Mouse (Mus musculus) intestine, embryonic 16.5 days (tissue): ENCODE data around the gene Fbxl17. TPM values are rescaled to one million over a fixed set of nuclear protein-coding genes. Genes with fewer than 3 reads are reported as not detected.

ENCODE experiments used
- ATAC-seq: fragments of 200-750 bp; cut with Nextera tagmentation; 2 replicates; pipeline ENCODE4 v1.8.0; 2017; ENCODE audit warnings: moderate TSS enrichment, moderate library complexity
- H3K27ac ChIP-seq: fragments of 300-500 bp; sonication (generic); 2 replicates; pipeline ENCODE4 v1.5.1; 2014; ENCODE audit warnings: mild to moderate bottlenecking, low read length
- H3K27me3 ChIP-seq: fragments of 300-500 bp; sonication (generic); replicated peaks from 2 replicates; pipeline ENCODE4 v1.6.1; 2014; ENCODE audit warnings: low read length, control low read depth, mixed read lengths; ENCODE audit not compliant: control insufficient read depth, insufficient read depth
- H3K36me3 ChIP-seq: fragments of 300-500 bp; sonication (generic); 2 replicates; pipeline ENCODE4 v1.6.1; 2014; ENCODE audit warnings: low read length, control low read depth; ENCODE audit not compliant: control insufficient read depth, insufficient read depth
- H3K4me1 ChIP-seq: fragments of 300-500 bp; sonication (generic); 2 replicates; pipeline ENCODE4 v1.6.1; 2014; ENCODE audit warnings: low read length, control low read depth, mixed read lengths; ENCODE audit not compliant: control insufficient read depth, insufficient read depth
- H3K4me2 ChIP-seq: fragments of 300-500 bp; sonication (generic); 2 replicates; pipeline ENCODE4 v1.6.1; 2014; ENCODE audit warnings: low read depth, low read length, control low read depth
- H3K4me3 ChIP-seq: fragments of 300-500 bp; sonication (generic); 2 replicates; pipeline ENCODE4 v1.5.1; 2014; ENCODE audit warnings: mild to moderate bottlenecking, low read length
- H3K9ac ChIP-seq: fragments of 300-500 bp; sonication (generic); 2 replicates; pipeline ENCODE4 v1.6.1; 2014; ENCODE audit warnings: low read depth, low read length
- H3K9me3 ChIP-seq: fragments of 300-500 bp; sonication (generic); 2 replicates; pipeline ENCODE4 v1.6.1; 2016; ENCODE audit warnings: low read length, control low read depth; ENCODE audit not compliant: control insufficient read depth
- WGBS: fragments of 180-500 bp; shearing (Covaris S2); extraction: QIAGEN DNeasy Blood & Tissue Kit; methylation state at CpG from one replicate; pipeline ENCODE4 v1.1.7; 2014; 5-methylcytosine and 5-hydroxymethylcytosine counted together
- polyA plus RNA-seq: library from polyadenylated mRNA; unstranded; fragments of >200 nt; fragmentation: Nextera tagmentation; extraction: Ambion mirVana; gene quantifications from 2 replicates; pipeline ENCODE4 v1.2.1, GENCODE M21; 2015

Fbxl17 gene
- polyA plus RNA-seq, 1 experiment from 2014 or later, result 2.3 TPM

DNA sequence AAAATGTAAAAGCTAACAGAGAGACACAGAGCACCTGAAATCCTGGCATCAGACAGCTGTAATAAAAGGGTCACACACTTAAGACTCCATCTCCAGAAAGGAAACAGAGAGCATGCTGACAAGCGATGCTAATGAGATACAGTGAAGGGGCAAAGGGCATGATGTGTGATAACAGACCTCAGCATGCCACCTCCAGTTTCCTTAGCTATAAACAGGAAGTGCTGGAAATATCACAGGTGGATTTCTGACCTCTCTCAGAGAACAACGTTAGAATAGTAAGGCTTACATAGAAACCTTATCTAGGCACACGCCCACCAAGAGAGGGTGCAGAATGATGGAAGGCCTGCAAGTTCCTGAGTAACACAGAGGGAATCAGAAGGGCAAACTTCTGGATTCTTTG lies 88.3 kb downstream of the Fbxl17 start:
- WGBS, result 45% methylated on average over 3 of the region's 3 CpGs
- Histone ChIP-seq H3K4me3 (no peak overlapping the region), H3K9me3 (no peaks in the 10 kb centered on the region), H3K9ac (no peak overlapping the region), H3K27ac (no peak overlapping the region), H3K4me1 (no peaks in the 10 kb centered on the region), H3K36me3 (no peaks in the 10 kb centered on the region), H3K4me2 (no peak overlapping the region), H3K27me3 (no peaks in the 10 kb centered on the region)
- ATAC-seq, result peak; percentile 78

DNA sequence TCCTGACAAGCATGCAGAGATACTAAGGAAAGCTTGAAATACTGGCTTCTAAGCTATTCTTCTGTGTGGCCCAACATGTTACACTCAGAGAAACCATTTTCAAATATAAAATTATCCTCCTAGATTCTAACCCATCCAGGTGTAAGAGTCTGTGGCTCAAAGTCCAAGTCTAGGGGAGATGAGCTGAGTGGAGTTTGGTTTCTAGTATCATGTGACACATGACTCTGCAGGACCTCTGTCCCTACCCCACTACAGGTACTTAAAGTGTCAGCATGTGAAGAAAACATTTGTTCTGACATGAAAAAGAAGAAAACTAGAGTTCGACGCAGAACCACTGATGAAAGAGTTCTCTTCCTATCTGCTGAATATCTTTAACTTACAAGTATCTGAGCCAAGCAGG lies 89.7 kb downstream of the Fbxl17 start:
- H3K27ac ChIP-seq, result 0 out of 2 replicates have a peak overlapping the region, but pooled peaks have one; percentile 17
- 93% methylated on average over 2 of the region's 2 CpGs for WGBS
- no peak overlapping the region for H3K4me2 ChIP-seq
- ATAC-seq, result peak; percentile 65
- H3K9ac ChIP-seq, result no peak overlapping the region
- no peak overlapping the region for H3K4me3 ChIP-seq
- H3K4me1 ChIP-seq, result no peaks in the 10 kb centered on the region
- no peaks in the 10 kb centered on the region for H3K9me3 ChIP-seq
- H3K27me3 ChIP-seq, result no peaks in the 10 kb centered on the region
- no peaks in the 10 kb centered on the region for H3K36me3 ChIP-seq

DNA sequence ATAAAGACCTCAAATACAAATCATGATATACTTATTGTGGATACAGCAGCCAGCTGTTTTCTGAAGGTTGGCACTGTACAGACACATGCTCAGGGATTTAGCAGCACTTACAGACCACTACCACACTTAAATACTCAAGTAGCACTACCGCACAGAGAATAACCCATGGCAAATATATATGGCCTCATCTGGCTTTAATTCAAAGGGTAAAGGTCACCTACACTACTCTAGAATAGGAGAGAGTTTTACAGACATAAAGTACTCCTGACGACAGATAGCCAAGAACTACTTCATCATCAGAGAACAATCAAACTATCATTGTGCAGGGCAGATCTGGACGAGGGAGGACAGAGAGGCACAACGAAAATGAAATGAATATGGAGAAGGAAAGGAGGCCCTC lies 93.9 kb downstream of the Fbxl17 start:
- H3K4me1 ChIP-seq, result peaks cover 12% of the 10 kb centered on the region
- no peaks in the 10 kb centered on the region for H3K36me3 ChIP-seq
- H3K27ac ChIP-seq, result no peak overlapping the region
- ATAC-seq, result no peak
- no peak overlapping the region for H3K9ac ChIP-seq
- no peak overlapping the region for H3K4me2 ChIP-seq
- no peaks in the 10 kb centered on the region for H3K9me3 ChIP-seq
- no peak overlapping the region for H3K4me3 ChIP-seq
- WGBS, result 37% methylated on average over 4 of the region's 4 CpGs
- no peaks in the 10 kb centered on the region for H3K27me3 ChIP-seq

DNA sequence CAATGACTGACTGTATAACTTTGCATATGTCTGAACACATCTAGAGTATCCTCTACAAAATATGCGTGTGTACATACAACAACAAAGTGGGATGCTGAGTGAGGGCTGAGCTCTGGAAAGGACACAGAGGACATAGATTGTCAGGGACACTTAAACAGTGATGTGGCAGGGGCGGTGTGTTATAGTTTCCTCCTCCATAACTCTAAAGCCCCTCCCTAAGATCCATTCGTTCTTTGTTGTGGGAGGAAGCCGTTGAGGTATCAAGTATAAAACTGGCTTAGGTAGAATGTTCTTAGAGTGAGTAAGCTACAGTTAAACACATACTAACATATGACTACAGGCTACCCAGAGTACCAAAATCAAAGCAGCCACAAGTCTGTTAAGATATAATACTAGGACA lies 94.3 kb downstream of the Fbxl17 start:
- H3K4me2 ChIP-seq, result no peak overlapping the region
- H3K4me1 ChIP-seq, result peaks cover 12% of the 10 kb centered on the region
- H3K9me3 ChIP-seq, result no peaks in the 10 kb centered on the region
- no peak for ATAC-seq
- H3K4me3 ChIP-seq, result no peak overlapping the region
- H3K27me3 ChIP-seq, result no peaks in the 10 kb centered on the region
- no peak overlapping the region for H3K27ac ChIP-seq
- no peak overlapping the region for H3K9ac ChIP-seq
- H3K36me3 ChIP-seq, result no peaks in the 10 kb centered on the region
- 74% methylated on average over 4 of the region's 4 CpGs for WGBS

DNA sequence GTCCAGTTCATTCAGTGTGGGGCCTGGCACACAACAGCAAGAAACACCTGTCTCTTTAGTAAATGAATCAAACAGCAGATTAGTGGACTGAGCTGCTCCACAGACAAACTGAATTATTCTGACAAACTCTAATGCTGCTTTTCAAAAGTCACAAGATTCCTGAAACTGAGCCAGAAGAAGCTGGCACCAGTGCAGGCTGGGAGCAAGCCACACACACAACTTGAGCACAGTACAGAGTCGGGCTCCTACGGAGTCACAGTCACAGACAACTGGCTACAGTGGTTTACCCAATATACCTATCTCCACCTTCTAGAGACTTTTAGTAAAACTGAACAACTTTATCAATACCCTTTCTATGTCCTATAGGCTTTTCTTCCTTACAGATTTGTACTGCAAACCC lies 94.8 kb downstream of the Fbxl17 start:
- ATAC-seq, result no peak
- H3K4me1 ChIP-seq, result peaks cover 12% of the 10 kb centered on the region
- no peaks in the 10 kb centered on the region for H3K27me3 ChIP-seq
- H3K9ac ChIP-seq, result no peak overlapping the region
- no peak overlapping the region for H3K4me2 ChIP-seq
- 66% methylated on average over 2 of the region's 2 CpGs for WGBS
- H3K9me3 ChIP-seq, result no peaks in the 10 kb centered on the region
- H3K36me3 ChIP-seq, result no peaks in the 10 kb centered on the region
- H3K27ac ChIP-seq, result no peak overlapping the region
- H3K4me3 ChIP-seq, result no peak overlapping the region

DNA sequence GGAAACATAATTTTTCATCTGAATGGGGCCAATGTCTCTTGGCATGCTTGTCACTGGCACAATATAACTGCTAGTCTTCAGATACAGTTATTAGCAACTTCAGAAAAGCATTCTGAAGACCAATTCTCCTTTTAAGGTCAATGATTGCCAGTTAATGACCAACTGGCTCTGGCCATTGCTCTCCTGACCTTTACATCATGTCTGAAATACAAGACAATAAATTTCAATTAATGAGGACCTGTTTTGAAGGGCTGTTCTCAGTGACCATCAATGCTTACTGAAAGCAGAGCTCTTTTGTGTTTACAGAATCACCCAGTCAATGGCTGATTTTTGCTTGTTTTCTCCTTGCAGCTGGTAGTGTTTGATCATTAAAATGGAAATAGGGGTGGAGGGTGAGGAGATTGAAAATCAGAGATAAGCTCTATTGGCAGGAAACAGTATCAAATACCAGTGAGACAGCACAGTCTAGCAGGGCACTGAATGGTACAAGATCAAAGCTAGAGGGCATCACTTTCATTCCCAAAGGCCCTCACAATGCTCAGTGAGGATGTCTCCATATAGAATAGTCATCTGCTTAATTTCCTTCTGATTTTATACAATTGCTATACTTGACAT lies 95.9 kb downstream of the Fbxl17 start:
- no peaks in the 10 kb centered on the region for H3K9me3 ChIP-seq
- no peak overlapping the region for H3K9ac ChIP-seq
- no peak overlapping the region for H3K4me3 ChIP-seq
- H3K36me3 ChIP-seq, result no peaks in the 10 kb centered on the region
- no peak for ATAC-seq
- peaks cover 12% of the 10 kb centered on the region for H3K4me1 ChIP-seq
- H3K27ac ChIP-seq, result no peak overlapping the region
- H3K27me3 ChIP-seq, result no peaks in the 10 kb centered on the region
- no peak overlapping the region for H3K4me2 ChIP-seq

DNA sequence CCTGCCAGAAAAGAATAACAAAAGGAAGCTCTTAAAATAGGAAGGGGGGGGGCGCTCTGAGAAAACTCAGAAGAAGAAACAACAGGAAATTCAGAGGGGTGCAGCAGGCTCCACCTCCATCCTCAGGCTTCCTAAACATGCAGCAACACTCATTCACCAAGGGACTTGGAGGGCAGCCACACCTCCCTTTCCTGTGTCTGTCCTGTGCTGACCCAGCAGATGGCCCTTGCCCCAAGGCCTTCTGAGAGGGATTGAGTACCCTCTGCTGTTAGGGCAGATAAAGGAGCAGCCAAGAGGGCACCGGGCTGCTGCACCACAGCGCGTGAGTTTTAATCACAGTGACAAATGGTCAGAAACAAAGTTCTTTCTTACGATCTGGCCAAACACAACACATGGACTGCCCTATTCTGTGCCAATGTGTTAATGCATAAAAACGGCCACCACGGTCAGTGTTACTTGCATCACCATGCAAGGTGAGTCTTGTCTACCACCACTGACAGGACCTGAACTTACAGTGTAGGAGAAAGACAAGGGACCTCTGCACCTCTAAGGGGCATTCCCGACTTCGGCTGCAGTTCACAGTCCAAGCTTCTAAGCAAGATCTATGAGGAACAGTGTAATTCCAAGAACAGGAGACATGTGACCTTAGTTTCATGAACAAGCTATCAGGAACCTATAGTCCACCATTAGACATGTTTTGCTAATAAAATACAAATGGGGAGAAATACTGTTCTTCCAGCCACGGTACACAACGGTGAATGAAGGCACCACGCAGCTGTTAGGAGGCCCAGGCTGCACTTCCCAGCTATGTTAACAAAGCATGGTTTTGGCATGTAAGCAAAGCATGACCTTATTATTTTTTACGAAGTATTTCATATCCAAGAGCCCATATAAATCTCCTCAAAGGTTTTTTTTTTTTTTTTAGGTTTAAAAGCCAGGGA lies 96.8 kb downstream of the Fbxl17 start:
- no peaks in the 10 kb centered on the region for H3K27me3 ChIP-seq
- peak; percentile 72 for ATAC-seq
- peak overlapping the region; percentile 41; the same call in 1 of the 2 replicates for H3K27ac ChIP-seq
- 66% methylated on average over 13 of the region's 13 CpGs for WGBS
- H3K9me3 ChIP-seq, result no peaks in the 10 kb centered on the region
- peaks cover 12% of the 10 kb centered on the region for H3K4me1 ChIP-seq
- H3K9ac ChIP-seq, result no peak overlapping the region
- no peak overlapping the region for H3K4me2 ChIP-seq
- H3K36me3 ChIP-seq, result no peaks in the 10 kb centered on the region
- H3K4me3 ChIP-seq, result no peak overlapping the region

DNA sequence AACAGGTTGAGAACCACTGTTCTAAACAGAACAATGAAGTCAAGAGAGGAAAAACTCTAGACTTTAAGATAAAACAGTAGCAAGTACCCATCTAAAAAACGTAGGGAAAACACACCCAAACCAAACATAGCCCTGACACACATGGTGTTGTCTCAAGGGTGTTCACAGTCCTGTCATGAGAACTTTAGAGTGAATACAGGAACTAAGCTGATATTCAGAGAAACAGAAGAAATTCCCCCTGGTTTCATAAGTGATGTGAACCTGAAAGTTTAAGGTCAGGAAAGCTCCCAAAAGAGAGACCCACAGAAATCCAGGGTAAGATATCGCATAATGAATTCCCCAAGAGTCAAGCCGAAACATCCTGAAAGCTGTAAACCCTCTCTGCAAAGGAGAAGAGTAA lies 97.6 kb downstream of the Fbxl17 start:
- H3K27me3 ChIP-seq, result no peaks in the 10 kb centered on the region
- no peak overlapping the region for H3K27ac ChIP-seq
- no peaks in the 10 kb centered on the region for H3K36me3 ChIP-seq
- H3K9ac ChIP-seq, result no peak overlapping the region
- 67% methylated on average over 3 of the region's 3 CpGs for WGBS
- H3K4me1 ChIP-seq, result peaks cover 12% of the 10 kb centered on the region
- no peak overlapping the region for H3K4me3 ChIP-seq
- no peaks in the 10 kb centered on the region for H3K9me3 ChIP-seq
- H3K4me2 ChIP-seq, result no peak overlapping the region
- ATAC-seq, result no peak

DNA sequence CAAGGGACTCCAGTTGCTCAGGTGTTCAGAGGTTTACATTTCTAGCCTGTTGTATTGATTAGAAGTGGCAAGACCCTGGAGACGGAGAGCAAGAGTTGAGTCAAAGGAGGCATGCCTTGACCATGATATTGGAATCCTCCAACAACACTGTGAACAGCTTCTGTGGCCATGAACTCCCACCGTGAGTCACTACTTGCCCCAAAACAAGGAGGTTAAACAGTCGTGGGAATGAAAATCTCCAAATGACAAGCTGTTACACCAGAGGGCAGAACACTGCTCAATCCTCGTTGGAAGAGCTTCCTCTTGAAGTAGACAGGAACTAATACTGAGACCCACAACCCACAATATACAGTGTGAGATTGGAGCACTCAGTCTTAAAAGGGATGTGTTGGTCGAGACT lies 99.2 kb downstream of the Fbxl17 start:
- no peak overlapping the region for H3K4me2 ChIP-seq

More for the DNA sequence above, 99.2 kb downstream of the Fbxl17 start:
- Histone ChIP-seq H3K36me3 (no peaks in the 10 kb centered on the region), H3K4me3 (no peak overlapping the region), H3K9ac (no peak overlapping the region), H3K9me3 (no peaks in the 10 kb centered on the region), H3K27ac (no peak overlapping the region), H3K27me3 (no peaks in the 10 kb centered on the region), H3K4me1 (peaks cover 12% of the 10 kb centered on the region)
- 83% methylated on average over 5 of the region's 5 CpGs for WGBS
- no peak for ATAC-seq
